Mouse (Mus musculus): ENCODE results near the gene Mxra8.

The Mxra8 gene

DNA sequence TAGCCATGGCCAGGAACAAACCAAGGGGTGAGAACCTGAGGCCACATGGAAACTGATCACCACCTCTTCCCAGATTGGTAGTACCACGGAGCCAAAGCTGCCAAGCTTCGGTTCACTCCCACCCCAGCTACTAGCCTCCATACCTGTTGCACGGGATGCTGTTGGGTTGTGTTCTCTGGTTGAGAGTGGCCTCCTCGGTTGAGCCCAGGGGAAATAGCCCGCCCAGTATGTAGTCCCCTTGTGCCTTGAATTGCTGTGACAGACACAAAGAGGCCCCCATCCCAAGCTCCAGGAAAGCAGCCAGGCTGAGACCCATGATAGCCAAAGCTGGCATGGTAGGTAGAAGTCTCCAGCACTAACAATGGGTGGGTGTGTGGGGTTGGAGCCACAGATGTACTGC is 23.5 kb downstream of the Mxra8 start, which contains the start of gene Tas1r3:
TSS of gene Tas1r3 (minus strand) at position 362 of the 400 bp plus-strand sequence.
- DNase-seq (ENCODE audit: low spot score), result no peak

DNA sequence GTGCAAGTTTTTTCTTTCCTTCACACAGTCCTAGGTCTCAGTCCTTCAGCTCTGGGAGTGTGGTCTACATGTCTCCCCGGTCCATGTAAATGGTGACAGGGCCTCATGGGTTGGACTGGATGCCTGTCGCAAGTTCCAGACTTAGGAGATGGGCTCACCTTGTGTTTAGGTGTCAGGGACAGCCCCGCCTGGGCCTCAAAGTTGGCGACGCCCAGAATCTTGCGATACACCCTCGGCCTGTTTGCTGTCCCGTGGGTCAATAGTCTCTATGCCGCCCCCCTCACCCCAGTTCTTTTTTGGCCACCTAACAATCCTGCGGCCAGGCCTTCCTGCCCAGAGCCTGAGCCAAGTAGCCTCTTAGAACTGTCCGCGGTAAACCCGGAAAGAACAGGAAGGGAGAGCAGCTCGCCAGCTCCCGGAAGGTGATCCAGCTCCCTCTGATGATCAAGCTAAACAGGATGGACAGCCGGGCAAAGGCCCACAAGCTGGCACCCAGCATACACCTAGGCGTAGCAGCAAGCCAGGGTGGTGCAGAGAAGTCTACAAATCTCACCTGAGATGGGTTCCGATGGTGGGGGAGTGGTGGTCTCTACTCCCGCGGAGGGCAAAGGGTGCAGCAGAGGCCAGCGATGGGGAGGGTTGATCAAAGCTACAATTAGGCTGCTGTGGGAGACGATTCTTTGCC is 29.3 kb downstream of the Mxra8 start:
- DNase-seq (ENCODE audit: low spot score), result no peak

DNA sequence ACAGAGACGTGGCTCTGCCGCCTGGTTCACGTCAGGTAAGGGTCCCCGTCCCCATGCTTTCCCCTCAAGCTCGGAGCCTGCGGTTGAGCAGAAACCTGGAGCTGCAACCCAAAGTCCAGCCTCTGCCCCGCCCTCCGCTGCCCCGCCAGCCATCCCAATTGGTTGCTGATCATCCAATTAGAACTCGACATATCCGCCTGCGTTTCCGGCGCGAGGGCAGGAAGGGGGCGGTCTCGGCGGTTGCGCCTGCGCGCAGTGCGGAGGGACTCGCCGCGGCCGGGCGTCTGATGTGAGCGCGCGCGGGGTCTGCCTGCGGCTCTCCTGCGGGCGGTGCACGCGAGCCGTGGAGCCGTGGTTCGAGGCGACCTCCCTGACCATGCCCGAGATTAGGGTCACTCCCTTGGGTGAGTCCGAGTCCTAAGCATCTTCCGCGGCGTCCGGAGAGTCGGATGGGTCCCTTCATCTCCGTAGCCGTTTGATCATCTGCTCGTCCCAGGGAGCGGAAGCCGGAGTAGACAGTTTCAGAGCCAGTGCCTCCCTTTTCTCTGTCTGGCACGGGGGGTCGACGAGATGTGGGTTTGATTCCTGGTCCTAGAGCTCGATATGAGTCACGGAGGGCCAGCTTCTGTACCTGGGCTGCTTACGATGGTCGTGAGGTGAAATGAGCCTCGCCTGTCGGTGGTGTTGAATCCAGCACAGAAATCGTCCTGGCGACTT is 30.0 kb downstream of the Mxra8 start, which contains the start of the genes Cptp and Ints11:
TSS of gene Cptp (minus strand) at position 124 of the 717 bp plus-strand sequence.
TSS of gene Ints11 (plus strand) at position 230 of the 717 bp plus-strand sequence.
- peak; percentile 90 for DNase-seq (ENCODE audit: low spot score)

GRCm38 (mm10) chr4:155871404-155871803 is 31.9 kb downstream of the Mxra8 start:
- no peak for DNase-seq (ENCODE audit: low spot score)

- DNase-seq (ENCODE audit: low spot score), result no peak
Observed at GRCm38 (mm10) chr4:155883587-155883986, 44.1 kb downstream of the Mxra8 start.

- no peak for DNase-seq (ENCODE audit: low spot score)
Observed at GRCm38 (mm10) chr4:155886330-155886729, 46.9 kb downstream of the Mxra8 start.

DNA sequence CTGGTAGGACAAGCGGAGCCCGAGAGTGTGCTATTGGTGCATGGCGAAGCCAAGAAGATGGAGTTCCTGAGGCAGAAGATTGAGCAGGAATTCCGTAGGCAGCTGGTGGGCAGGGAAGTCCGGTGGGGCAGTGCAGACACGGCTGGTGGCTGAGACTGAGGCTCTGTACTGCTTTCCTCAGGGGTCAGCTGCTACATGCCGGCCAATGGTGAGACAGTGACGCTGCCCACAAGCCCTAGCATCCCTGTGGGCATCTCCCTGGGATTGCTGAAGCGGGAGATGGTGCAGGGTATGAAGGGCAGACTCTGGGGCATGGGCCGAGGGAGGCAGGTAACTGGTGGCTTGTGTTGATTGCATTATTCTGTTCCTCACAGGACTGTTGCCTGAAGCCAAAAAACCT is 48.2 kb downstream of the Mxra8 start:
- no peak for DNase-seq (ENCODE audit: low spot score)

- DNase-seq (ENCODE audit: low spot score), result no peak
Observed at GRCm38 (mm10) chr4:155888181-155888580, 48.7 kb downstream of the Mxra8 start.

GRCm38 (mm10) chr4:155889316-155889715 is 49.8 kb downstream of the Mxra8 start:
- no peak for DNase-seq (ENCODE audit: low spot score)

- DNase-seq (ENCODE audit: low spot score), result no peak
Observed at GRCm38 (mm10) chr4:155891011-155891471, 51.6 kb downstream of the Mxra8 start.

- peak; percentile 94 for DNase-seq (ENCODE audit: low spot score)
Observed at GRCm38 (mm10) chr4:155891551-155892001, 52.1 kb downstream of the Mxra8 start, which contains the start of the genes Pusl1 and Acap3. Gene Pusl1 (minus strand): TSS chr4:155891781. Gene Acap3 (plus strand): TSS chr4:155891822.

DNA sequence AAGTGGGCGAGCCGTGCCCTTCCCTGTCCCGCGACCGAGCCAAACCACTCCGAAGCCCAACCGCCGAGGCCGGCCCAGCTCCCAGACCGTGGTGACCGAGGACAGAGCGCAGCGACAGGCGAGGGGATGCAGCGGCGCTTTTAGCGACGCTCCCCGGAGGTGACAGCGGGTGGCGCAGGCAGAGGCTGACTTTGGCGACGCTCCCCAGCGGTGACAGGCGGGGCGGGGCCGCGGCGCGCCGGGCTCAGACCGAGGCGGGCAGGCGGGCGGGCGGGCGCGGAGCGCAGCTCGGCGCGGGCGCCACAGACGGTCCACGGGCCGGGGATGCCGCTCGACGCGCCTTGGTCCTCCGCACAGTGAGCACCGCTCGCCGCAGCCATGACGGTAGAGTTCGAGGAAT is 52.5 kb downstream of the Mxra8 start:
- peak; percentile 79 for DNase-seq (ENCODE audit: low spot score)

DNA sequence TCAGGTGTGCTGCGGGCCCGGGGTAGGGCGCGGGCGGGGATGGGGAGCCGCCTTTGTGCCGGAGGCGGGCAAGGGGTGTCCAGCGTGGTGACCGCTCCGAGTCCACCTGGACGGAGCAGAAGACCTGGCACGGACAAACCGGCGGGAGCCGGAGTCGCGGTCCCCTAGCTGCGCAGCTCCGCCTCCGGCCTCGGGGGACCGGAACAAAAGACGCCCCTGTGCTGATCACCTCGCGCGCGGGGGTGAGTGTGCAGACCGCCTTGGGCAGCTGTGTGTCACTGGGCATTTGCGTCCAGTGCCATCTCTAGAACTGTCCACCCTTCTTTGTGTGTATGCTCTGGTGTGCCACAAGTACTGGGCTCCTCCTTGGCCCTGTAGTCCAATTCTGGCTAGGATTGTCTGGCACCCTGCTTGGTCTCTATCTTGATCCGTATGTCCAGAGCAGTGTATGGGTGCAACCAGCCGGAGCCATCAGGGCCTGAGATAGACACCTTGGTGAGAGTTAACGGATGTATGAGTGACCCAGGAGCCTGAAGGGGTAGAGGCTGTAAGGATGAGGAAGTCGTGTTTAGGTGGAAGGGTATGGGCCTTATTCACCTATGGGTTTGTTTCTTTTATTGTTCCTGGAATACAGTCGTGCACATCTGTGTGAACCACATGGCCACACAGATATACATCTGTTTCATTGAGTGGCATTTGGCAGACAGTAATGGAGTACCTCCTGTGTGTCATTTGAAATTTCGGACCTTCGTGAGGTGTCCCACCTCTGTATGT is 53.1 kb downstream of the Mxra8 start:
- peak; percentile 37 for DNase-seq (ENCODE audit: low spot score)

DNA sequence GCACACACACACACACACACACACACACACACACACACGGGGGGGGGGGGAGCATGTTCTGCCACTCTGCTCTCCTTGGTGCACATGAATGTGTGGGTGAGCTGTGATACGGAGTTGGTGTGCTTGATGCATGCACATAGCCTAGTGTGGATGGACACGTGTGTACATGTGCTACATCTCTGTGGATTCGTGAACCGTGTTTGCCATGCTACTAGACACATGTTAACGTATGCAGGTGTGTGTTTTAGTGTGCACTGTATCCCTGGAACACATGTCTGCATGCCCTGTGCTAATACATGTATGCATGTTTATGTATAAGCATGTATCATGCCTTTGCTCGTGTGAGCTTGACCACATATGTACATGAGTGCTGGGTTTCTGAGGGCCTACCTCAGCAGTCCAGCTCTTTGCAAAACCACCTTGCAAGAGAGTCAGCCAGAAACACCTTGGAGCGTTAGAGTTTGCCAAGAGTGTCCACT is 53.8 kb downstream of the Mxra8 start:
- no peak for DNase-seq (ENCODE audit: low spot score)

Measured in spleen, adult 12 weeks (tissue).